Mouse (Mus musculus): ENCODE measurements around the gene Rps18. TPM values are rescaled to one million over a fixed set of nuclear protein-coding genes. Genes with fewer than 3 reads are reported as not detected.

Rps18 gene
- total RNA-seq, 2 experiments from 2014 or later = 327 to 330 TPM

GRCm38 (mm10) chr17:33943454-33943853 lies 12.3 kb downstream of the Rps18 start:
- DNase-seq = no peak

GRCm38 (mm10) chr17:33941381-33941780 lies 14.4 kb downstream of the Rps18 start:
- no peak for DNase-seq

- DNase-seq = no peak
These were observed 14.8 kb downstream of the Rps18 start for GRCm38 (mm10) chr17:33940981-33941380.

GRCm38 (mm10) chr17:33940206-33940805 lies 15.5 kb downstream of the Rps18 start, which contains the start of the genes Pfdn6 and Wdr46:
Gene Pfdn6 (minus strand): TSS chr17:33940343.
Gene Wdr46 (plus strand): TSS chr17:33940660.
- peak; percentile 83 to 86 for DNase-seq

- no peak for DNase-seq
These were observed 17.0 kb downstream of the Rps18 start for GRCm38 (mm10) chr17:33938783-33939182.

GRCm38 (mm10) chr17:33936993-33937392 lies 18.8 kb downstream of the Rps18 start:
- no peak for DNase-seq

GRCm38 (mm10) chr17:33935422-33936055 lies 20.3 kb downstream of the Rps18 start:
- DNase-seq = no peak

GRCm38 (mm10) chr17:33932970-33933369 lies 22.8 kb downstream of the Rps18 start:
- no peak for DNase-seq

- DNase-seq = no peak
These were observed 23.4 kb downstream of the Rps18 start for GRCm38 (mm10) chr17:33932448-33932847.

- DNase-seq = no peak
These were observed 23.9 kb downstream of the Rps18 start for GRCm38 (mm10) chr17:33931947-33932346.

GRCm38 (mm10) chr17:33931159-33931866 lies 24.5 kb downstream of the Rps18 start:
- DNase-seq = no peak

GRCm38 (mm10) chr17:33930280-33931158 lies 25.3 kb downstream of the Rps18 start:
- peak; percentile 71 to 72 for DNase-seq

- DNase-seq = peak; percentile 92 to 94
These were observed 26.2 kb downstream of the Rps18 start, which contains the start of gene Rgl2 for GRCm38 (mm10) chr17:33929371-33930279. Gene Rgl2 (plus strand): TSS chr17:33929543.

- DNase-seq = no peak
These were observed 27.4 kb downstream of the Rps18 start for GRCm38 (mm10) chr17:33928251-33928947.

- no peak for DNase-seq
These were observed 29.4 kb downstream of the Rps18 start for GRCm38 (mm10) chr17:33926207-33926932.

GRCm38 (mm10) chr17:33925406-33926116 lies 30.2 kb downstream of the Rps18 start:
- no peak for DNase-seq

- no peak for DNase-seq
These were observed 31.1 kb downstream of the Rps18 start for GRCm38 (mm10) chr17:33924577-33925283.

GRCm38 (mm10) chr17:33921361-33921760 lies 34.4 kb downstream of the Rps18 start:
- DNase-seq = no peak
